Mouse (Mus musculus) intestine, embryonic 15.5 days (tissue): Measurements from ENCODE around the gene Smarca5. TPM values are rescaled to one million over a fixed set of nuclear protein-coding genes. Genes with fewer than 3 reads are reported as not detected.

Experiments used
- polyA plus RNA-seq: library from polyadenylated mRNA; unstranded; fragments of >200 nt; fragmentation: Nextera tagmentation; extraction: Ambion mirVana; gene quantifications from 2 replicates; pipeline ENCODE4 v1.2.1, GENCODE M21; 2015

The Smarca5 gene
- polyA plus RNA-seq, 1 experiment from 2014 or later: 80.9 TPM

Other genes starting within 250 kb of the Smarca5 start
- gene Gypa, start 245.7 kb downstream of the Smarca5 start, polyA plus RNA-seq: 13.7 and 14.1 TPM in 2 replicates
- 0.06 TPM in 2 replicates for gene Frem3, start 128.4 kb downstream of the Smarca5 start, polyA plus RNA-seq
- gene Gab1, start 141.0 kb upstream of the Smarca5 start, polyA plus RNA-seq: 13.5 and 14.3 TPM in 2 replicates